Mouse (Mus musculus) G1E (cell line): ENCODE data around the gene Catsperg1.

Experiments
- CTCF ChIP-seq: IDR thresholded peaks from 2 replicates; pipeline ENCODE4 v1.5.1; 2012; ENCODE audit warnings: low read depth, low read length, inconsistent platforms, mixed read lengths
- TAL1 ChIP-seq: conservative IDR thresholded peaks from 2 replicates; pipeline ENCODE4 v1.6.1; 2012; ENCODE audit warnings: low read depth, low read length, inconsistent platforms, mixed read lengths

DNA sequence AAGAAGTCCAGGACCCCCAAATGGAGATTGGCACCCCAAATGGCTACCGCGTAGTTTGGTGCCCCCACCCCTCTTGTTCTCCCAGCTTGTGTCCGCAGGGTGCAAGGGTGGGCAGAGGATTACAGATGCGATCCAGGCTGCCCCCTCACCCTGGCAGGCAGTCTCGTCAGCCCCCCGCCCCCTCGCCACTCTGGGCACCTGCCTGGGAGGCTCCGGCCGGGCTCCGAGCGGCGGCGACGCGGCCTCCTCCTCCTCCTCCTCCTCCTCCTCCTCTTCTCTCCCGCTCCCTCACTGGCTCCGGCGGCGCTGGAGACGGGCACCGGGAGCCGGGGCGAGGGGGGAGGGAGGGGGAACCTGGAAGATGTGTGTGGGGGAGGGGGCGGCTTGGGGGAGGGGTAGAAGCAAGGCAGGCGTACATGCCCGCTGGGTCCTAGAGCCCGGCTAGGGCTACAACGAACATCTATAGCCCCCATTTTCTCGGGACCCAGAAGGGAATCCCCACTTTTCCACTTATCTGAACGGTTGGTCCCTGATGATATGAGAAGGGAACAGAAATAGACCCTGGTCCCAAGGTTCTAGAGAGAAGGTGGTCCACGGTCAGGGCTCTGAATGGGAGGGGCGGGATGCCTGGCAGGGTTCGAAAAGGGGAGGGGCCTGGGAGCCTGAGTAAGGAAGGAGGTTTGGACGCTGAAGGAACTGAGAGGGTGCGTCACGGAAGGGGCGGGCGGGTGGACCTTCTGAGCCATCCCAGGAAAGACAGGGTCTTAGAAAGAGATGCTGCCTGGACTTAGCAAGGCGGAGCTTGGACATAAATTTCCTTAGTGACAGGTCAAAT, 44.4 kb downstream of the Catsperg1 start:
- no peak for TF ChIP-seq CTCF
- TF ChIP-seq TAL1 = no peak
